Mouse (Mus musculus) large intestine, adult 2 months (tissue): Measurements from ENCODE around the gene Kdm5a. TPM values are rescaled to one million over a fixed set of nuclear protein-coding genes. Genes with fewer than 3 reads are reported as not detected.

Source experiments
- DNase-seq: peaks from one replicate; pipeline ENCODE4 v3.0.0-alpha.2; 2012; ENCODE audit warnings: low read depth, low spot score
- WGBS: fragments of 180-500 bp; shearing (Covaris S2); methylation state at CpG from one replicate; pipeline ENCODE4 v1.1.7; 2018; 5-methylcytosine and 5-hydroxymethylcytosine counted together
- polyA plus RNA-seq: library from polyadenylated mRNA; depleted of rRNA; stranded (reverse); fragments of >200 nt; gene quantifications from 2 replicates; pipeline ENCODE4 v1.2.3, GENCODE M21; 2012; rRNA removed

The Kdm5a gene
- polyA plus RNA-seq, 1 experiment, result 2.1 TPM

GRCm38 (mm10) chr6:120492499-120493373 lies 128.8 kb downstream of the Kdm5a start:
- WGBS, result 2% methylated on average over 95 of the region's 95 CpGs
- DNase-seq, result no peak

GRCm38 (mm10) chr6:120493374-120494181 lies 129.7 kb downstream of the Kdm5a start, which contains the start of gene Tmem121b:
TSS of gene Tmem121b (minus strand) at chr6:120493807.
- no peak for DNase-seq
- WGBS, result 1% methylated on average over 75 of the region's 84 CpGs

Other genes with a start within 250 kb of the Kdm5a start
- gene D330020A13Rik, start 69.8 kb upstream of the Kdm5a start, polyA plus RNA-seq, result not detected in 2 replicates
- 7.6 and 14.2 TPM in 2 replicates for gene B4galnt3, start 69.6 kb upstream of the Kdm5a start, polyA plus RNA-seq
- gene Ccdc77, start 250 bp downstream of the Kdm5a start, polyA plus RNA-seq, result 2.4 and 3.2 TPM in 2 replicates
- 16.0 and 25.0 TPM in 2 replicates for gene Il17ra, start 99.1 kb downstream of the Kdm5a start, polyA plus RNA-seq
- gene Tmem121b, start 129.7 kb downstream of the Kdm5a start, polyA plus RNA-seq, result 0.04 and 0.08 TPM in 2 replicates
- 17.4 and 19.0 TPM in 2 replicates for gene Hdhd5, start 167.2 kb downstream of the Kdm5a start, polyA plus RNA-seq